Mouse (Mus musculus): Measurements from ENCODE around the gene Dram1. TPM values are rescaled to one million over a fixed set of nuclear protein-coding genes. Genes with fewer than 3 reads are reported as not detected.

Gene Dram1
- polyA plus RNA-seq (2012; rRNA removed) = 0.43 and 0.80 TPM in 2 replicates

DNA sequence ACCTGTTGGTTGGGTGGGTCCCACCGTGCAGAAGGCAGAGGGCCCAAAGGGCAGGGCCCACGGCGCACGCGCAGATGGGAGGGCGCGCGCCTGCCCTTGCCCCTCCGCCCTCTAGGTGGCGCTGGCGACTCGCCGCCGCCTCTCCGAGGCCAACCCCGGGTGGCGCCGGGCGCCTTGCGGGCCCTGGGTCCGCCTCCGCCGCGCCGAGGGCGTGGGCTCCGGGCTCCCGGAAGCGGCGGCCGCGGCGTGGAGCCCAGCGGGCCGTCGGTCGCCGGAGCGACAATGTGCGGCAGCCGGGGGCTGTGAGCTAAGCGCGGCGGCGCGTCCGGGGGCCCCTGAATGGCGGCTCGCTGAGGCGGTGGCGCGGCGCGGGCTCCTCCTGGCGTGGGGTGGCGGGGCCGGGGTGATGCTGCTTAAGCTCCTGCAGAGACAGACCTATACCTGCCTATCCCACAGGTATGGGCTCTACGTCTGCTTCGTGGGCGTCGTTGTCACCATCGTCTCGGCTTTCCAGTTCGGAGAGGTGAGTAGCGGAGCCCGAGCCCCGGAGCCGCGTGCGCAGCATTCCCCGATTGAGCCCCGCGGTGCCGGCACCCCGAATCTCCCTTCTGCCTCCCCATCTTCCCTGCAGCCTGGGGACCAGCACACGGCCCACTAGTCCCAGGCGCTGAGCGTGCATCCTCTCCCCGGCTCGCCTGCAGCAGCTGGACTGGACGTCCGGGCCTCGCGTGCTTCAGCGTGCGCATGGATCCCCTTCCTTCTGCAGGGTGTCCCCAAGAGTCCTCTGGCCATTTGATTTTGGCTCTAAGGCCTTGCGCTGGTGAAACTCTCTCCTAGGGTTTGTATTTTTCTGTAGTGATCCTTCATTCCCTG, at the start of gene Dram1, which contains the start of gene Gnptab:
Gene Dram1 (minus strand): TSS at position 68 of the 873 bp plus-strand sequence.
Gene Gnptab (plus strand): TSS at position 120 of the 873 bp plus-strand sequence.
- peak; percentile 87 to 93 for DNase-seq
- WGBS = under 1% methylated on average over 87 of the region's 87 CpGs

DNA sequence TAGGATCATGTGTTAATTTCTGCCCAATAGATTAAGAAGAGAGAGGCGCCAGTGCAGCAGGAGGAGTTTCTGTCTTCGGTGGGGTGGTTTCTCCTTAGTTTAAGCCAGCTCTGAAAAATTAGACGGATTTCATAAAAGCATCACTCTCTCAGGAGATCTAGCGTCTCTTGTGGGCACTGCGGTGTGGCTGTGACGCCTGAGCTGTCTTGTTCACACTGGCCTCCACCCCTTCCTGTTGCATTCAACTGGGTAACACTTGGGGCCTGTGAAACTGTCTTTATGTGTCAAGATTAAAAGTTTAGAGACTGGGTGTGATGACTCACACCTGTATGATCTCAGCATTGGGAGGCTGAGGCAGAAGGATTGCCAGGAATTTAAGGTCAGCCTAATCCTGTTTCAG, 49.1 kb upstream of the Dram1 start:
- Histone ChIP-seq H3K27me3 (ENCODE audit: control insufficient read depth, insufficient read depth, low read length) (no peaks in the 10 kb centered on the region), H3K4me1 (ENCODE audit: control insufficient read depth, insufficient read depth, low read length) (no peaks in the 10 kb centered on the region), H3K27ac (ENCODE audit: insufficient read depth, low read length) (no peak overlapping the region), H3K4me3 (replicated peaks; ENCODE audit: insufficient read depth, low read depth, low read length) (no peak overlapping the region)
- 94% methylated on average over 6 of the region's 6 CpGs for whole genome bisulfite sequencing
- TF ChIP-seq CTCF (IDR thresholded peaks at IDR 0.05; ENCODE audit: borderline replicate concordance, insufficient read depth, low read depth, low read length) (no peak), POLR2A (IDR thresholded peaks at IDR 0.05; ENCODE audit: borderline replicate concordance, insufficient read depth, low read length) (no peak)
- no peak for DNase-seq

More for the DNA sequence above, at the start of gene Dram1, which contains the start of gene Gnptab:
- Histone ChIP-seq H3K27me3 (ENCODE audit: control insufficient read depth, insufficient read depth, low read length) (no peaks in the 10 kb centered on the region), H3K4me1 (ENCODE audit: control insufficient read depth, insufficient read depth, low read length) (peaks cover 6% of the 10 kb centered on the region; the same call in 1 of the 2 replicates), H3K4me3 (replicated peaks; ENCODE audit: insufficient read depth, low read depth, low read length) (peak within 1 kb of the TSS; percentile 94), H3K27ac (ENCODE audit: insufficient read depth, low read length) (peak within 1 kb of the TSS; percentile 50)
- TF ChIP-seq CTCF (IDR thresholded peaks at IDR 0.05; ENCODE audit: borderline replicate concordance, insufficient read depth, low read depth, low read length) (peak; percentile 84), POLR2A (IDR thresholded peaks at IDR 0.05; ENCODE audit: borderline replicate concordance, insufficient read depth, low read length) (0 out of 2 replicates have a peak, but pooled peaks have one; percentile 25)

DNA sequence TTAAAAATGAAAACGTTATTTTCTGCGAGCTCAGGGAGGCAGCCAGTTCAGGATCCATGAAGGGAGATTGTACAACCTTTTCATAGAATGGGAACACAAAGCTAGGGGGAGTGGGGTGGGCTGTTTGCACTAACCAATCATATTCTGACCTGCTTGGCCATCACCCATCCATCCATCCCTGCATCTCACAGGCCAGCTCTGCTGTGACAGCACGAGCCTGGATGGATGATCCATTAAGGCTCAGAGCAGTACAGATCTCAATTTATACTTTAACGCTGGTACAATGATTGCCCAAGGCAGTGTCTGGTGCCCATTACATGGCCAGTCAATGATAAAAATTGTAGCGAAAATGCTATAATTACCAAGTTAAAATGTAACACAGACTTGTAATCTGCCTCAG, 48.0 kb upstream of the Dram1 start:
- no peak for DNase-seq
- Histone ChIP-seq H3K4me1 (ENCODE audit: control insufficient read depth, insufficient read depth, low read length) (no peaks in the 10 kb centered on the region), H3K4me3 (replicated peaks; ENCODE audit: insufficient read depth, low read depth, low read length) (no peak overlapping the region), H3K27me3 (ENCODE audit: control insufficient read depth, insufficient read depth, low read length) (no peaks in the 10 kb centered on the region), H3K27ac (ENCODE audit: insufficient read depth, low read length) (no peak overlapping the region)
- no peak for TF ChIP-seq CTCF (IDR thresholded peaks at IDR 0.05; ENCODE audit: borderline replicate concordance, insufficient read depth, low read depth, low read length)
- no peak for TF ChIP-seq POLR2A (IDR thresholded peaks at IDR 0.05; ENCODE audit: borderline replicate concordance, insufficient read depth, low read length)
- WGBS = 52% methylated on average over 5 of the region's 5 CpGs

DNA sequence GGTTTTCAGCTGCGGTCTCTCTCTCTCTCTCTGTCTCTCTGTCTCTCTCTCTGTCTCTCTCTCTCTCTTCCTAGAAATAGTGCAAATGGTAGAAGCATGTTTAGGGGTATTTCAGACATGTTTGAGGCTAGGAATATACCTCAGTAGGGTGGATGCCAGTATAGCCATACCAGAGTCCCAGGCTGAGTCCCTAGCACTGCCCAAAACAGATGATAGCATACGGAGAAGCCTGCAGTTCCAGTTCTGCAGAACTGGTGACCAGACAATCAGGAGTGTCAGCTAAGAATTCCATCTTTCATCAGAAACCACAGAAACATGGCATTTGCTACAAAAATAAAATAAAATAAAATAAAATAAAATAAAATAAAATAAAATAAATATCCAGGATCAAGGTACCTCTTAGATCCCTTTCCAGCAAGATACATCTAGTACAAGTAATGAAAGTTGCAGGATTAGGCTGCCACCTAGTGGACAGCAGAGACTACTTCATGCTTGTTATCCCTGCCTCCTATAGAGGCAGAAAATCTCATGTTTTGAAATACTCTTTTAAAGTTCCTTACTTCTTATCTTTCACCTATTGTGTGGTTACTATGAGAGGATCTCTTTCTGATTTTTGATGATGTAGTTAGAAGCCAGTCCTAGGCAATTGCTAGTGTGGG, 47.4 kb upstream of the Dram1 start:
- no peaks in the 10 kb centered on the region for H3K27me3 ChIP-seq (ENCODE audit: control insufficient read depth, insufficient read depth, low read length)
- H3K4me3 ChIP-seq (replicated peaks; ENCODE audit: insufficient read depth, low read depth, low read length) = no peak overlapping the region
- TF ChIP-seq POLR2A (IDR thresholded peaks at IDR 0.05; ENCODE audit: borderline replicate concordance, insufficient read depth, low read length) (no peak), CTCF (IDR thresholded peaks at IDR 0.05; ENCODE audit: borderline replicate concordance, insufficient read depth, low read depth, low read length) (no peak)
- 89% methylated on average over 2 of the region's 2 CpGs for WGBS
- no peaks in the 10 kb centered on the region for H3K4me1 ChIP-seq (ENCODE audit: control insufficient read depth, insufficient read depth, low read length)
- no peak overlapping the region for H3K27ac ChIP-seq (ENCODE audit: insufficient read depth, low read length)
- DNase-seq = peak; percentile 31 to 68

DNA sequence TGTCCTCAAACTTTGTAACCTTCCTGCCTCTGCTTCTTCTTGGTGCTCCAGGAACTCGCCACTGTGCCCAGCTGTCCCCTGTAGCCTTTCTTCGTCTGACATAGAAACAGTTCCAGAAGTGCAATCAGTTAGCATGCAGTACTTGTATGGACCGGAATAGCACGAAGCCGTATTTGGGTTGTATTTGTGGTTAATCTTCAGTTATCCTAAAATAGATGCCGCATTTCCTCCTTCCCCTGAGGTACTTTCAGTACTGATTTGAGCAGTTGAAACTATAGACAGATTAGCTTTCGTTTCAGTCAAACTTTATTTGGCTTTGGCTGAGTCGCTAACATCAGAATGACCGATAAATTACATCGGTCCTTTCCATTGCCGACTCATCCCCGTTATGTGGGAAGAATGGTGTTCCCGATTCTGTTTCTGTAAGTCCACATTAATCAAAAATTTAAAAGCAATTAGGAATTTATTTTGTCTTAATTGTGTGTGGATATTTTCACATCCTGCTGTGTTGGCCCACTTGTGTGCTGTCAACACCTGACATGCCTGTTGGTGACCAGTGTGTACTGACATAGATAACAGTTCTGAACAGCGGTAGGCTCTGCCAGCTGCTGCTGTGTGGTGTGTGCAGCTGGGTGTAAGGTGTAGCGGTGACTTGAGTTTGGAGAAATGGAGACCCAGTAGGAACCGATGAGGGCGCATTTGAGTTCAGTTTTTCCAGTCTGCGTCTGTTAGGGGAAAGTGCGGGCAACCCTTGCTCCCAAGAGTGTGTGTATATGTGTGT, 42.0 kb upstream of the Dram1 start:
- WGBS = 95% methylated on average over 19 of the region's 19 CpGs

DNA sequence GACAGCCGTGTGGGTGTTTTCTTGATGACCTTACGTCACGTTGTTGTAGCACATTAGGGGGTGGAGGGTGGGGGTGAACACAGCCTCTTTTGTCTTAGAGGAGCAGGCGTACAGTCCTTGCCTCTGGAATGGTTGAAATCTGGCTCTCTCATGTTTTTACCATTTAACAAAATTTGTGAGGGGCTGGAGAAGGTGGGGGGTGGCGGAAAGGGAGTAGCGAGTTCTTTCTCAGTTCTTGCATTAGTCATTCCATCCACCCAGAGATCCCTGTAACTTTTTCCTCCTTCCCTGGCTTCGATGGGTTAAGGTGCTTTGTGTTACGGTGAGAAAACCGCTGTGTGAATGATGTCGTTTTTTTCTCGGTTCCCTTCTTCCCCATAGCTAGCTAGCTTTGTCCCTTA, 41.3 kb upstream of the Dram1 start:
- TF ChIP-seq CTCF (IDR thresholded peaks at IDR 0.05; ENCODE audit: borderline replicate concordance, insufficient read depth, low read depth, low read length) (no peak), POLR2A (IDR thresholded peaks at IDR 0.05; ENCODE audit: borderline replicate concordance, insufficient read depth, low read length) (no peak)
- H3K27me3 ChIP-seq (ENCODE audit: control insufficient read depth, insufficient read depth, low read length) = no peaks in the 10 kb centered on the region
- DNase-seq = no peak
- H3K4me1 ChIP-seq (ENCODE audit: control insufficient read depth, insufficient read depth, low read length) = no peaks in the 10 kb centered on the region
- no peak overlapping the region for H3K4me3 ChIP-seq (replicated peaks; ENCODE audit: insufficient read depth, low read depth, low read length)
- no peak overlapping the region for H3K27ac ChIP-seq (ENCODE audit: insufficient read depth, low read length)
- WGBS = 73% methylated on average over 11 of the region's 11 CpGs

More for the DNA sequence above, 42.0 kb upstream of the Dram1 start:
- H3K27me3 ChIP-seq (ENCODE audit: control insufficient read depth, insufficient read depth, low read length) = no peaks in the 10 kb centered on the region
- no peak overlapping the region for H3K27ac ChIP-seq (ENCODE audit: insufficient read depth, low read length)
- no peak overlapping the region for H3K4me3 ChIP-seq (replicated peaks; ENCODE audit: insufficient read depth, low read depth, low read length)
- no peak for TF ChIP-seq CTCF (IDR thresholded peaks at IDR 0.05; ENCODE audit: borderline replicate concordance, insufficient read depth, low read depth, low read length)
- TF ChIP-seq POLR2A (IDR thresholded peaks at IDR 0.05; ENCODE audit: borderline replicate concordance, insufficient read depth, low read length) = no peak
- no peaks in the 10 kb centered on the region for H3K4me1 ChIP-seq (ENCODE audit: control insufficient read depth, insufficient read depth, low read length)
- no peak for DNase-seq

DNA sequence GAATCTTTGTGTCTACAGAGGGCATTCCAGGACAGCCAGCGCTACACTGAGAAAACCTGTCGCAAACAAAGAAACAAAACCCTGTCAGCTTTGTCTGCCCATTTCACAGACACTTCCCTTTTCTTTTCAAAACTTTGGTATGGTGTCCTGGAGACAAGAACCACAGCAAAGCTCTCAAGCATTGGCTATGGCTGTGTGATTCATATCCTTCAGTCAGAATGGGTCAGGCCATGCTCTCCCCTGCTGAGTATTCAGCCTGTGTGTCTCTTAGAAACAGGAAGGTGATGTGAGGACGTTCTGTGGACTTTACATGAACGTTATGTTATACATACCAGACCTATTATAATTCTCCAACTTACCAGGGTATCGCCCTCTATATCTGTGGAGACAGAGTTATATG, 38.8 kb upstream of the Dram1 start:
- no peak for TF ChIP-seq CTCF (IDR thresholded peaks at IDR 0.05; ENCODE audit: borderline replicate concordance, insufficient read depth, low read depth, low read length)
- TF ChIP-seq POLR2A (IDR thresholded peaks at IDR 0.05; ENCODE audit: borderline replicate concordance, insufficient read depth, low read length) = no peak
- H3K4me3 ChIP-seq (replicated peaks; ENCODE audit: insufficient read depth, low read depth, low read length) = no peak overlapping the region
- H3K27ac ChIP-seq (ENCODE audit: insufficient read depth, low read length) = no peak overlapping the region
- 83% methylated on average over 5 of the region's 5 CpGs for WGBS
- H3K27me3 ChIP-seq (ENCODE audit: control insufficient read depth, insufficient read depth, low read length) = no peaks in the 10 kb centered on the region
- H3K4me1 ChIP-seq (ENCODE audit: control insufficient read depth, insufficient read depth, low read length) = no peaks in the 10 kb centered on the region
- no peak for DNase-seq

Data from cerebellum, adult 2 months (tissue).